Mouse (Mus musculus) olfactory bulb, adult 2 months (tissue): Measurements from ENCODE around the gene Vps37d.

Source experiments
- CTCF ChIP-seq: fragments of 200-500 bp; IDR thresholded peaks from 2 replicates; pipeline ENCODE4 v1.5.1; 2012; ENCODE audit warnings: low read depth, mild to moderate bottlenecking, low read length, moderate library complexity; ENCODE audit not compliant: insufficient read depth
- POLR2A ChIP-seq: fragments of 200-500 bp; IDR thresholded peaks from 2 replicates; pipeline ENCODE4 v1.6.1; 2012; ENCODE audit warnings: mild to moderate bottlenecking, low read depth, low read length, moderate library complexity; ENCODE audit not compliant: insufficient read depth

GRCm38 (mm10) chr5:135040059-135040458, 38.0 kb downstream of the Vps37d start:
- TF ChIP-seq POLR2A (no peak), CTCF (no peak)
